Mouse (Mus musculus): Measurements from ENCODE around the gene Car9.

DNA sequence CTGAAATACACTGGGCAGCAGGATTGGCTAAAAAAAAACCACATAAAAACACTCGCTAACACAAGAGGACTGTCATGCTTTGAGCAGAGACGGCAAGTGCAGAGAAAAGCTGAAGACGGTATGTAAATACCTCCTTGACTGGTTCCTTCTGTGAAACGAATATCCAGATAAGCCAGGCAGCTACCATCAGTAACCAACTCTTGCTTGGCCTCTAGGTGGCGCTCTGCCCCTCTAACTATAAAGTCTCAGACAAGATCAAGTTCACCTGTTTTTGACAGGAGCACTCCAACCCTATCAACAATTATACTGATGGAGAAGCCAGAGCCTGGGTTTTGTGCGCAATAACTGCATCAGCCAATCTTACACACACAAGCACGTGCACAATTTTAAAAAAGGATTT is 23.8 kb downstream of the Car9 start:
- TF ChIP-seq CTCF (IDR thresholded peaks at IDR 0.05; ENCODE audit: extremely low read depth, insufficient read length, insufficient replicate concordance, low read depth, low read length): peak; percentile 48; the same call in 1 of the 2 replicates
- TF ChIP-seq POLR2A (IDR thresholded peaks at IDR 0.05; ENCODE audit: low read depth, low read length): no peak

All from small intestine, adult 2 months (tissue).